8 mouse cellular contexts compared by ENCODE assay signal in the genomic region with DNA sequence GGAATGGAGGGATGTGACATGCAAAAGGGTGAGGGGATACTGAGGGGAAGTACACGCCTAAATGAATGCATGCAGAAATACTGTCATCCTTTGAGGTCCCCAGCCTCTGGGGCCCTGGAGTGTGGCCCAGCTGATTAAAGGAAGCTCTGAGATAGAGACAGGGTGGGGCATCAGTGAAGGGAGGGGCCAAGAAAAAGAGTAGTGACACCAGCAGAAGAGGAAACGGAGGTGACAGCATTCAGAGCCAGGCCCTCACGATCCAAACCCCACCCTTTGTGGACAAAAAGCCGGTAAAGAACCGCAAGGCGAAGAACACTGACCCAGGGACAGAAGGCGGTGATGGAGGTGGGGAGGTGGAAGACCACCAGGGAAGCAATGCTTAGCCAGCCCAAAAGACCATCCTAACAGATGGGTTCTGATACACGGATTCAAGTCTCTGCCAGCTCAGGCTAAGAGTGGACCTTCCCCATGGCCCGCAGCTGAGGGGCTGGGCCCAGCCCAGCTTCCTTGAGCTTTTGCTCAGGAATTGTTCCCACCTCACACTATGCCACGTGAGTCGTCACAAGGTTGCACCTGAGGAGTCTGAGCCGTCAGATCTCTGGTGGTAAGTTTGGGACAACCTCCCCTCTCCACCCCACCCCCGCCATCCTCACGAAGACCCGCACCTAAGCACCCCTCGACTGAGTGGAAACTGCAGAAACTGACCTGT. TPM values are rescaled to one million over a fixed set of nuclear protein-coding genes. Genes with fewer than 3 reads are reported as not detected.
A peak's percentile ranks its signal among the peaks of the same experiment; 100 is the strongest.
DNase-seq lines count a peak whose midpoint lies in the region; ATAC-seq and TF ChIP-seq lines count a peak whose summit lies in the region.

No protein-coding gene starts in this region.

- H3K9ac ChIP-seq in heart, embryonic 13.5 days: peak overlapping the region; percentile 76
- peak overlapping the region; percentile 54; the same call in 1 of the 2 replicates for H3K9ac ChIP-seq in limb, embryonic 14.5 days (ENCODE audit: low read depth, low read length, severe bottlenecking)
- no peak overlapping the region; the same call in 1 of the 2 replicates for H3K9ac ChIP-seq in midbrain, embryonic 14.5 days (replicated peaks; ENCODE audit: low read length)

- H3K27me3 ChIP-seq in heart, embryonic 13.5 days (replicated peaks): peaks cover 5% of the 10 kb centered on the region; the same call in 1 of the 2 replicates
- no peaks in the 10 kb centered on the region for H3K27me3 ChIP-seq in erythroblast, embryonic 14.5 days (ENCODE audit: control insufficient read depth)
- no peaks in the 10 kb centered on the region for H3K27me3 ChIP-seq in limb, embryonic 14.5 days (ENCODE audit: control insufficient read depth, insufficient read depth, low read length)
- 0 out of 2 replicates have a peak, but pooled peaks cover 15% of the 10 kb centered on the region for H3K27me3 ChIP-seq in midbrain, embryonic 14.5 days (ENCODE audit: control insufficient read depth, insufficient read depth, low read length)

- TF ChIP-seq POLR2A in limb, embryonic 14.5 days (IDR thresholded peaks at IDR 0.05; ENCODE audit: borderline replicate concordance, extremely low read depth, insufficient read depth, insufficient read length): no peak

- peak overlapping the region; percentile 48 for H3K4me3 ChIP-seq in heart, embryonic 13.5 days
- H3K4me3 ChIP-seq in erythroblast, embryonic 14.5 days (replicated peaks): peak overlapping the region; percentile 80
- H3K4me3 ChIP-seq in limb, embryonic 14.5 days (replicated peaks; ENCODE audit: low read length): peak overlapping the region; percentile 15
- H3K4me3 ChIP-seq in midbrain, embryonic 14.5 days (replicated peaks; ENCODE audit: low read depth, low read length): 0 out of 2 replicates have a peak overlapping the region, but pooled peaks have one; percentile 2

- DNase-seq in heart, postnatal 10 days: no peak
- DNase-seq in limb, embryonic 14.5 days (ENCODE audit: low spot score): no peak
- no peak for DNase-seq in midbrain, embryonic 14.5 days
- DNase-seq in layer of hippocampus, postnatal 25 days (ENCODE audit: extremely low spot score in 1 of 2, low spot score in 1 of 2): no peak
- no peak for DNase-seq in cerebellum, adult 11-12 months
- DNase-seq in frontal cortex, postnatal 14 days (ENCODE audit: low spot score in 2 of 2): no peak

- H3K36me3 ChIP-seq in heart, embryonic 13.5 days: no peaks in the 10 kb centered on the region
- peaks cover 68% of the 10 kb centered on the region for H3K36me3 ChIP-seq in erythroblast, embryonic 14.5 days (ENCODE audit: control insufficient read depth)
- H3K36me3 ChIP-seq in limb, embryonic 14.5 days (ENCODE audit: control insufficient read depth, insufficient read depth, low read length): no peaks in the 10 kb centered on the region
- H3K36me3 ChIP-seq in midbrain, embryonic 14.5 days (ENCODE audit: control insufficient read depth, insufficient read depth, low read length): no peaks in the 10 kb centered on the region

- peak overlapping the region; percentile 70 for H3K4me2 ChIP-seq in heart, embryonic 13.5 days
- H3K4me2 ChIP-seq in limb, embryonic 14.5 days (replicated peaks; ENCODE audit: low read depth, low read length, severe bottlenecking): peak overlapping the region; percentile 56
- H3K4me2 ChIP-seq in midbrain, embryonic 14.5 days (ENCODE audit: low read length): peak overlapping the region; percentile 37

- no peaks in the 10 kb centered on the region for H3K9me3 ChIP-seq in heart, embryonic 13.5 days
- H3K9me3 ChIP-seq in erythroblast, embryonic 14.5 days (ENCODE audit: control insufficient read depth, low read length): peaks cover 6% of the 10 kb centered on the region
- H3K9me3 ChIP-seq in limb, embryonic 14.5 days (ENCODE audit: control insufficient read depth, low read length): no peaks in the 10 kb centered on the region
- no peaks in the 10 kb centered on the region for H3K9me3 ChIP-seq in midbrain, embryonic 14.5 days (ENCODE audit: control insufficient read depth, low read length)

- H3K4me1 ChIP-seq in heart, embryonic 13.5 days: peaks cover 23% of the 10 kb centered on the region
- H3K4me1 ChIP-seq in erythroblast, embryonic 14.5 days (ENCODE audit: control insufficient read depth): peaks cover 85% of the 10 kb centered on the region
- H3K4me1 ChIP-seq in limb, embryonic 14.5 days (ENCODE audit: control insufficient read depth, insufficient read depth, low read length): peaks cover 15% of the 10 kb centered on the region; the same call in 1 of the 2 replicates
- 0 out of 2 replicates have a peak, but pooled peaks cover 4% of the 10 kb centered on the region for H3K4me1 ChIP-seq in midbrain, embryonic 14.5 days (ENCODE audit: control insufficient read depth, insufficient read depth, low read length)

- intact Hi-C loops in heart, postnatal 10 days (cut with DNase I): loop anchor here (10.0 kb wide), 2 partner anchors 190 to 360 kb away; partner anchors contain the start of gene Lexm

- ATAC-seq in heart, embryonic 13.5 days (ENCODE audit: extremely low read depth, insufficient number of reproducible peaks, low FRiP score, low TSS enrichment): peak; percentile 20; the same call in 1 of the 2 replicates
- ATAC-seq in limb, embryonic 14.5 days (ENCODE audit: low FRiP score, low read depth): no peak
- ATAC-seq in midbrain, embryonic 14.5 days (ENCODE audit: low FRiP score, low TSS enrichment): no peak

- peak overlapping the region; percentile 50 for H3K27ac ChIP-seq in heart, embryonic 13.5 days (replicated peaks)
- no peak overlapping the region for H3K27ac ChIP-seq in limb, embryonic 14.5 days (replicated peaks; ENCODE audit: low read depth, low read length)
- H3K27ac ChIP-seq in midbrain, embryonic 14.5 days (replicated peaks; ENCODE audit: low read depth, low read length): no peak overlapping the region

- WGBS in heart, embryonic 13.5 days: 21% methylated on average over 16 of the region's 16 CpGs
- WGBS in limb, embryonic 14.5 days: 41% methylated on average over 16 of the region's 16 CpGs
- WGBS in midbrain, embryonic 14.5 days: 44% methylated on average over 16 of the region's 16 CpGs

RNA-seq across cellular contexts. Expression of gene Acot11, which starts 0.4 kb away (rescaled TPM):
- polyA plus RNA-seq in heart, embryonic 13.5 days (2015; fragmentation: Nextera tagmentation; extraction: Ambion mirVana): 2.2 and 3.9 TPM in 2 replicates
- 10 to 100 TPM; 12.8 to 26.7 TPM for total RNA-seq in heart, postnatal 10 days (2021)
- polyA plus RNA-seq in erythroblast, embryonic 14.5 days (2012): 1.3 and 1.8 TPM in 2 replicates
- polyA plus RNA-seq in limb, embryonic 14.5 days (2012; rRNA removed): 6.1 and 6.7 TPM in 2 replicates
- polyA plus RNA-seq in limb, embryonic 14.5 days (2014; fragmentation: Nextera tagmentation; extraction: Ambion mirVana): 3.7 and 4.3 TPM in 2 replicates
- polyA plus RNA-seq in midbrain, embryonic 14.5 days (2014; fragmentation: Nextera tagmentation; extraction: Ambion mirVana): 0.78 and 1.3 TPM in 2 replicates
- total RNA-seq in layer of hippocampus, postnatal 25 days (2021): 10 to 100 TPM; 45.7 to 46.8 TPM

Comparison
In these comparisons a context has a peak if more than half of its experiments do, and no peak if none do; other contexts are left out.
1. H3K4me3 ChIP-seq: peak in every context shown above with its lines; median percentile 80 in erythroblast, embryonic 14.5 days; 48 in heart, embryonic 13.5 days; 15 in limb, embryonic 14.5 days; 2 in midbrain, embryonic 14.5 days.